Mouse (Mus musculus): ENCODE results near the gene Mpv17l2. TPM values are rescaled to one million over a fixed set of nuclear protein-coding genes. Genes with fewer than 3 reads are reported as not detected.

Mpv17l2 gene
- polyA plus RNA-seq, 1 experiment = 73.0 TPM

DNA sequence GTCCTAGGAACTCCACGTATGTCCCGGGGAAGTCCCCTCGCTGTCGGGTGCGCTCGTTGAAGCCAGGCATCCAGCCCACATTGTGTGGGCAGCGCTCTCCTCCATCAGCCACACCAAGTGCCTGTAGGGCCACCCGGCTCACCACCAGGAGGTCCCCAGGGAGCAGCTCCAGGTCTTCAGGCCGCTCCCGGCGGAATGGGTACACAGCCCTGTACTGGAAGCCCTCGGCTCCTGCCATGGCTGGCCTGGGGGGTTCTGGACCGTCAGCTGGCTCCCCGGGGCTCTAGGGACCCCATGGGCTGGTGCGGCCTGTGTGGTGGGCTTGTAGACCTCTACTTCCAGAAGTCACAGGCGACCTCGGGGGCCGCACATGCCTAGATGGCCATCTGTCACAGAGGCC, 14.0 kb upstream of the Mpv17l2 start:
- Histone ChIP-seq H3K79me2 (ENCODE audit: control insufficient read depth, insufficient read depth) (peaks cover 21% of the 10 kb centered on the region), H3ac (ENCODE audit: control insufficient read depth, insufficient read length) (peak overlapping the region; percentile 44), H3K4me2 (ENCODE audit: low read depth) (peak overlapping the region; percentile 93), H3K27me3 (ENCODE audit: control insufficient read depth, insufficient read depth, insufficient read length) (no peaks in the 10 kb centered on the region), H3K36me3 (ENCODE audit: control insufficient read depth, insufficient read depth) (no peaks in the 10 kb centered on the region), H3K4me3 (peak overlapping the region; percentile 92)
- TF ChIP-seq MAX (IDR thresholded peaks at IDR 0.05; ENCODE audit: low read depth) (no peak), SRF (IDR thresholded peaks at IDR 0.05; ENCODE audit: control insufficient read depth, insufficient read length, low read depth) (no peak)

DNA sequence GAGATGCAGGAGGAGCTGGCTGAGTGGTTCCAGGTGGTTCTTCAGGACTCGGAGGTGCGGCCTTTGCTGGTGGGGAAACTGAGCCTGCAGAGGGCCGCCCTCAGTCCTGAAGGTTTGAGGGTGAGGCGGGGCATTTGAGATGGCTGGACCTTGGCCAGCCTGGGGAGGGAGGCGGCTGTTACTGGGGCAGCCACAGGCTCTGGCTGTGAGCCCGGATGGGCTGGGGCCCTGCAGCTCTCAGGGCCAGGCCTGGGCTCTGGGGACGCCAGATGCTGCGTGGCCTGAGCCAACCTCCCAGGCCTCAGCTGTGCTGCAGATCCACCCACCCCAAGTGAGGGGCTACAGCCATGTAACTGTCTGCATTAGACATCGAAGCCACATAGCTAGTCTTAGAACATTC, 13.1 kb upstream of the Mpv17l2 start:
- Histone ChIP-seq H3K4me3 (peak overlapping the region; percentile 92), H3ac (ENCODE audit: control insufficient read depth, insufficient read length) (no peak overlapping the region), H3K36me3 (ENCODE audit: control insufficient read depth, insufficient read depth) (peaks cover 5% of the 10 kb centered on the region), H3K27me3 (ENCODE audit: control insufficient read depth, insufficient read depth, insufficient read length) (no peaks in the 10 kb centered on the region), H3K4me2 (ENCODE audit: low read depth) (peak overlapping the region; percentile 93), H3K79me2 (ENCODE audit: control insufficient read depth, insufficient read depth) (peaks cover 21% of the 10 kb centered on the region)
- TF ChIP-seq SRF (IDR thresholded peaks at IDR 0.05; ENCODE audit: control insufficient read depth, insufficient read length, low read depth) (no peak), REST (IDR thresholded peaks at IDR 0.05; ENCODE audit: insufficient read depth, insufficient read length) (no peak), TCF3 (IDR thresholded peaks at IDR 0.05; ENCODE audit: insufficient read length, low read depth) (peak; percentile 54), CEBPB (IDR thresholded peaks at IDR 0.05; ENCODE audit: insufficient read depth, poor library complexity, severe bottlenecking) (no peak), MYOG (IDR thresholded peaks at IDR 0.05; ENCODE audit: control insufficient read depth in 1 of 3, insufficient read depth in 1 of 3, insufficient read length in 2 of 3, low read depth in 2 of 3) (peak; percentile 53 to 98 (median 95)), POLR2AphosphoS2 (IDR thresholded peaks at IDR 0.05; ENCODE audit: insufficient read length, low read depth) (no peak), MYOD1 (IDR thresholded peaks at IDR 0.05; ENCODE audit: control insufficient read depth in 1 of 3, insufficient read length in 2 of 3, low read depth in 2 of 3) (peak in 2 of 3 experiments; percentile 95 to 96), USF1 (IDR thresholded peaks at IDR 0.05; ENCODE audit: low read depth) (no peak), MAX (IDR thresholded peaks at IDR 0.05; ENCODE audit: low read depth) (no peak), E2F4 (IDR thresholded peaks at IDR 0.05; ENCODE audit: insufficient read depth) (no peak), TCF12 (IDR thresholded peaks at IDR 0.05; ENCODE audit: insufficient read depth, poor library complexity, severe bottlenecking) (peak; percentile 71), POLR2A (IDR thresholded peaks at IDR 0.05; ENCODE audit: insufficient read length, low read depth) (peak; percentile 57)

DNA sequence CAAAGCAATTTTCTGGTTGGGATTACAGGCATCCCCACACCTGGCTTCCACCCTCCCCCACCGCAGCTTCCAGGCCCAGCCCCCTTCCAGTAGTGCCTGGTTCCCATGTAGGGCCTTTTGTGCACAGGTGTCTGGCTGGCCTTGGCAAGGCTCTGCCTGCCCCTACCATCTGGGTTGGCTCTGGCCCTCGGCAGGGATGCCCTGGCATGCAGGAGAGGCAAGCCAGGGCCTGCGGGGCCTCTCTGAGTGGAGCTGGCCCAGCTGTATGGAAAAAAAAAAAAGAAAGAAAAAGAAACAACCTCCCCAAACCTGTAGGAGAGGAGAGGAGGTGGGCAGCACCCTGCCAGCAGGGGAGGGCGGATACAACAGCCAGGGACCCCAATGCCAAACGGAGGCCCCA, 12.7 kb upstream of the Mpv17l2 start:
- peak overlapping the region; percentile 87 for H3K4me2 ChIP-seq (ENCODE audit: low read depth)

DNA sequence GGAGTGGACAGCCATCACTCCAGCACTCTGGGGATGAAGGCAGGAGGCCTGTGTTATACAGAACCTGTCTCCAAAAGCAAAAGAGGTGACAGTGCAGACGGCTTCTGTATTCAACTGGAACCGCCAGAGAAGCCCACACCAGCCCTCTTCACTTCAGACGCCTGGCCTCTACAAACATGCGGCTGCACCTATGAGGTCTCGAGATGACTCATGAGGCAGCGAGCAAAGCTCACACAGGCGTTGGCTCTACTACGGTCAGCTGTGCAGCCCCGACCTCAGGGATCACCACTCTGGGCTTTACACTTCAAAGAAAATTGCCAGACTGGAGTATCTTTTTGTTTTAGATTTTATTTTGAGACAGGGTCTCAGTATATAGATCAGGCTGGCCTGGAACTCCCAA, 12.1 kb upstream of the Mpv17l2 start:
- Histone ChIP-seq H3ac (ENCODE audit: control insufficient read depth, insufficient read length) (no peak overlapping the region), H3K27me3 (ENCODE audit: control insufficient read depth, insufficient read depth, insufficient read length) (no peaks in the 10 kb centered on the region), H3K79me2 (ENCODE audit: control insufficient read depth, insufficient read depth) (peaks cover 15% of the 10 kb centered on the region), H3K4me2 (ENCODE audit: low read depth) (peak overlapping the region; percentile 87), H3K4me3 (no peak overlapping the region), H3K36me3 (ENCODE audit: control insufficient read depth, insufficient read depth) (peaks cover 6% of the 10 kb centered on the region)
- no peak for TF ChIP-seq E2F4 (IDR thresholded peaks at IDR 0.05; ENCODE audit: insufficient read depth)
- no peak for TF ChIP-seq SRF (IDR thresholded peaks at IDR 0.05; ENCODE audit: control insufficient read depth, insufficient read length, low read depth)
- no peak for TF ChIP-seq USF1 (IDR thresholded peaks at IDR 0.05; ENCODE audit: low read depth)
- TF ChIP-seq MYOG (IDR thresholded peaks at IDR 0.05; ENCODE audit: control insufficient read depth in 1 of 3, insufficient read depth in 1 of 3, insufficient read length in 2 of 3, low read depth in 2 of 3) = peak in 2 of 3 experiments; percentile 58 to 88
- no peak for TF ChIP-seq MAX (IDR thresholded peaks at IDR 0.05; ENCODE audit: low read depth)
- no peak for TF ChIP-seq POLR2AphosphoS2 (IDR thresholded peaks at IDR 0.05; ENCODE audit: insufficient read length, low read depth)
- TF ChIP-seq POLR2A (IDR thresholded peaks at IDR 0.05; ENCODE audit: insufficient read length, low read depth) = no peak
- no peak for TF ChIP-seq CEBPB (IDR thresholded peaks at IDR 0.05; ENCODE audit: insufficient read depth, poor library complexity, severe bottlenecking)
- peak; percentile 5 for TF ChIP-seq TCF3 (IDR thresholded peaks at IDR 0.05; ENCODE audit: insufficient read length, low read depth)
- TF ChIP-seq MYOD1 (IDR thresholded peaks at IDR 0.05; ENCODE audit: control insufficient read depth in 1 of 3, insufficient read length in 2 of 3, low read depth in 2 of 3) = peak in 2 of 3 experiments; percentile 67 to 78
- no peak for TF ChIP-seq REST (IDR thresholded peaks at IDR 0.05; ENCODE audit: insufficient read depth, insufficient read length)
- TF ChIP-seq TCF12 (IDR thresholded peaks at IDR 0.05; ENCODE audit: insufficient read depth, poor library complexity, severe bottlenecking) = peak; percentile 41

More for the DNA sequence above, 12.7 kb upstream of the Mpv17l2 start:
- Histone ChIP-seq H3K4me3 (peak overlapping the region; percentile 92), H3K79me2 (ENCODE audit: control insufficient read depth, insufficient read depth) (peaks cover 20% of the 10 kb centered on the region), H3K36me3 (ENCODE audit: control insufficient read depth, insufficient read depth) (peaks cover 6% of the 10 kb centered on the region), H3ac (ENCODE audit: control insufficient read depth, insufficient read length) (no peak overlapping the region), H3K27me3 (ENCODE audit: control insufficient read depth, insufficient read depth, insufficient read length) (no peaks in the 10 kb centered on the region)
- TF ChIP-seq TCF12 (IDR thresholded peaks at IDR 0.05; ENCODE audit: insufficient read depth, poor library complexity, severe bottlenecking) (no peak), MYOD1 (IDR thresholded peaks at IDR 0.05; ENCODE audit: control insufficient read depth in 1 of 3, insufficient read length in 2 of 3, low read depth in 2 of 3) (peak in 2 of 3 experiments; percentile 28 to 51), POLR2A (IDR thresholded peaks at IDR 0.05; ENCODE audit: insufficient read length, low read depth) (no peak), USF1 (IDR thresholded peaks at IDR 0.05; ENCODE audit: low read depth) (no peak), MAX (IDR thresholded peaks at IDR 0.05; ENCODE audit: low read depth) (no peak), MYOG (IDR thresholded peaks at IDR 0.05; ENCODE audit: control insufficient read depth in 1 of 3, insufficient read depth in 1 of 3, insufficient read length in 2 of 3, low read depth in 2 of 3) (peak in 2 of 3 experiments; percentile 46 to 76), POLR2AphosphoS2 (IDR thresholded peaks at IDR 0.05; ENCODE audit: insufficient read length, low read depth) (no peak), REST (IDR thresholded peaks at IDR 0.05; ENCODE audit: insufficient read depth, insufficient read length) (no peak)

DNA sequence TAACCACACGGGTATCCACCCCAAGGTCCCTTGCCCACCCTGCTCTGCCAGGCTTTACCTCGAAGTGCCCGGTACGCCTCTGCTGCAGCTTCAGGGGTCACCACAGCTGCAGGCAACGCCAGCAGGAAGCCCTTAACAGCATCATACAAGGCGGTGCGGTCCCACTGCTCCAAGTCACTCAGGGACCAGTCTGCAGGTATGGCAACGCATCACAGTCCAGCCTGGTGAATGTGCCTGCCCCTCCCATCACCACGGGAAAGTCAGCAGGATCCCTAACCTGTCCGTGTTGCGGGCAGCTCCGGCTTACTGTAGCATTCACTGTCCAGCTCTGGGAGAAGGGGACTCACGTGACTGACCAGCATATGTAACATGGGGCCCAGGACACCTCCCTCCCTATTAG, 11.3 kb upstream of the Mpv17l2 start:
- Histone ChIP-seq H3K4me3 (no peak overlapping the region), H3ac (ENCODE audit: control insufficient read depth, insufficient read length) (no peak overlapping the region), H3K36me3 (ENCODE audit: control insufficient read depth, insufficient read depth) (peaks cover 6% of the 10 kb centered on the region), H3K27me3 (ENCODE audit: control insufficient read depth, insufficient read depth, insufficient read length) (no peaks in the 10 kb centered on the region), H3K79me2 (ENCODE audit: control insufficient read depth, insufficient read depth) (peaks cover 14% of the 10 kb centered on the region), H3K4me2 (ENCODE audit: low read depth) (peak overlapping the region; percentile 87)
- TF ChIP-seq E2F4 (IDR thresholded peaks at IDR 0.05; ENCODE audit: insufficient read depth) (no peak), MYOD1 (IDR thresholded peaks at IDR 0.05; ENCODE audit: control insufficient read depth in 1 of 3, insufficient read length in 2 of 3, low read depth in 2 of 3) (no peak), POLR2AphosphoS2 (IDR thresholded peaks at IDR 0.05; ENCODE audit: insufficient read length, low read depth) (peak; percentile 32)

All from myocyte (in vitro differentiated cells).